Mouse (Mus musculus): Measurements from ENCODE around the gene N4bp2l1.
A peak's percentile ranks its signal among the peaks of the same experiment; 100 is the strongest.

The N4bp2l1 gene

DNA sequence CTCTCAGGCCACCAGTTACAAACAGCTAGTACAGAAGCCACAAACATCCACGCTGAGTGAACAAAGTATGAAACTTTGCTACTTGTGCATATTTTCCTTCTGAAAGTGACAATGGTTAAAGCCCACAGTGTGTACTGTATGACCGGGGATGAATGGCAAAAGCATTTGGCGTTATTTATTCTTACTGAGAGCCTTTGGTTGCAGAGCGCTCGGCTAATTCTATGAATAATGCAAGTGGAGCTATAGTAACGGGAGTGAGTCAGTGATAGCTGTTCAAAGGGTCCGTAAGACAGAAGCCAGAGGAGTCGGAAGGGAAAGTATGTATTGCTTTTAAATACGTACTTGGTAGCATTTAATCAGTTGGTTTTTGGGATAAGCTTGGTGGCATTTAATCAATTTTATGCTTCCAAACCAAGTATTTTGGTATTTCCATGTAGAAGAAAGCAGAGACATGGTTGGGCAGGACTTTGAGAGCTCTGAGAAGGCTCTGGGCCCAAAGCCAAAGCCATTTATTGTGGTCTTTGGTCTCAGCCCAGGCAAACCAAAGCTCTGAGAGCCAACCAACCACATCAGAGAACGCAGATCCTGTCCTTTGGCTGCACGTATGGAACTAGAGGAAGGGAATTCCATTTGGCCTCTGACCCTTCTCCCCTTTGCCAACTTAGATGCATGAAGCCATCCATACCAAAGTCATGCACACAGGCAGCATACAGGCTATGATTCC lies 26.3 kb downstream of the N4bp2l1 start:
- ATAC-seq (ENCODE audit: insufficient number of reproducible peaks, low FRiP score, low TSS enrichment), result no peak

DNA sequence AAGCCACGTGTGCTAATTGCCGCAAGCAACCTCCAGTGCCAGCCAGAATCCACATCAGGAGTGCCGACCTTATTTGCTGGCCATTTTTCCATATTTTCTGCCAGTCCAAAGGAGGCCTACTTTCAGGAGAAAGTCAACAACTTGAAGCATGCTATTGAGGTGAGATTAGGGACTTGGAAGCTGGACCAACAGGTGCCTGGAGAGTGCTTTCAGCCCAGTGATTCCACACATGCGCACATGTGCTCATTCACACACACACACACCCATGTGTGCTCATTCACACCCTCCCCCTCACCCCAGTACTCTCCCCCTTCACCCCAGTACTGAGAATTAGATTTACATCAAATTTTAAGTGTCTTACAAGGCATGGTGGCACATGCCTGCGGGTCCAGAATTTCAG lies 30.0 kb downstream of the N4bp2l1 start:
- no peak for ATAC-seq (ENCODE audit: insufficient number of reproducible peaks, low FRiP score, low TSS enrichment)

DNA sequence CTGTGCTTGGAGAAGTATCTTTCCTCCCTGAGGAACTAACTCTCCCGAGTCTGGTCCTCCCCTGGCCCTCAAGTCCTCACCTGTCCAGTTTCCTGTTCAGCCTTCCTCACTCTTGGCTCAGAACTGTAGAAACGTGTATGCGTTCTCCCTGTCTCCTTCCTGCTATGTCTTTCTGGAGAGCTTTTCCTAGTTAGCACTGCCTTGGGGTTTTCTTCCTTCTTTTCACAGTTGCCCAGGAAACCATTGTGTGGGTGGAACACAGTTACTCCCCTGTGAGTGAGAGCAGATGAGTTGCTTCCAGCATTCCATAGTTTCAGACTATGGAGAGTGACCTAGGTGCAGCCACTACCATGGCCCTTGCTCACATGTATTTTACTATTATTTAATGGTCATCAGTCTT lies 30.8 kb downstream of the N4bp2l1 start:
- no peak for ATAC-seq (ENCODE audit: insufficient number of reproducible peaks, low FRiP score, low TSS enrichment)

DNA sequence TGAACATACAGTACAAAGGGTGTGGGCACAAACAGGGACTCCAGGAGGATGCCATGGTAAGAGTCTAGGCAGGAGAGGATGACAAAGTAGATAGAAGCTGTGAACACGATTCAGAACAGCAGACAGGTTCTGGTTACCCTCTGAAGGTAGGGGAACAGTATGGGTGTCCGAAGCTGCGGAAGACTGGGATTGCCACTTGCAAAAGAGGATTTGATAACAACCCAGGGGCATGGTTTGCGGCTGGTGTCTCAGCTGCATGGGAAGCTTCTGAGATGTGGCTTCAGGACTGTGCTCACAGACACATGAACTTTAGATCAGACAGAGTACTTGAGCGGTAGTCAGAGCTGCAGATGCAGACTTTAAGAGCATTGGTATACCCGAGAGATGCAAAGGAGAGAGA lies 32.6 kb downstream of the N4bp2l1 start:
- no peak for ATAC-seq (ENCODE audit: insufficient number of reproducible peaks, low FRiP score, low TSS enrichment)

DNA sequence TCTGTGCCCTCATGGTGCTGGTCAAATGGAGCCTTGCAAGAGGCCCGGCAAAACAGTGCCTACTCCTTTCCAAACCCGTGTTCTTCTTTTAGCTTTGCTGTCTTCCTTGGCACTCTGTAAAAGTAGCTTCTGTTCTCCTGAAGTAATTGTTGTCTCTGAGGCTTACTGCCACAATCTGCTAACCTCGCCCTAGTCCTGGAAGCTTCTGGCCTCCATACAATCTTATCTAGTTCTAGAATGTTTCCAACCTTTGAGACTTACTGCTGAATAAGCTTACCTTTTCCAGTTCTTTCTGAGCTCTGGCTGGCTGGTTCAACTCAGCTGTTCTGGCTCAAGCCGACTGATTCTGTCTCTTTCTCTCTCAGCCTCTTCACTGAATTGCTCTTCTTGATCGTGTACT lies 35.2 kb downstream of the N4bp2l1 start:
- ATAC-seq (ENCODE audit: insufficient number of reproducible peaks, low FRiP score, low TSS enrichment), result no peak

DNA sequence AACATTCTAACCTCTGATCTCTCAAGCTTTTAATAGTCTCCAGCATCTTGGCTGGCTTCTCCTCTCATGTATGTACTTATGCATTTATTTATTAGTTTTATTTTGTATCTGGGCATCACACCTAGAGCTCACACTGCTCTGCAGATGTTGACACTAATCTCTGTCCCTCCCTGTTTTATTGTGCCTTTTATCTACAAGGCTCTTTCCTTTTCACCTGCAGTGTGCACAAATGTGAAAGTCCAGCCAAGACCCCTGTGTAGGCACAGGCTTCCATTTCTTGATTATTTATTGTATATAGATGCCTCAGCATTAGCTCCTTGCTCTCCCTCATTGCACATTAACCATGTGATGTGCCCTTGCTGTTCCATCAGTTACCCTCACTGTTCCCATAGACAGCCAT lies 35.6 kb downstream of the N4bp2l1 start:
- ATAC-seq (ENCODE audit: insufficient number of reproducible peaks, low FRiP score, low TSS enrichment), result no peak

DNA sequence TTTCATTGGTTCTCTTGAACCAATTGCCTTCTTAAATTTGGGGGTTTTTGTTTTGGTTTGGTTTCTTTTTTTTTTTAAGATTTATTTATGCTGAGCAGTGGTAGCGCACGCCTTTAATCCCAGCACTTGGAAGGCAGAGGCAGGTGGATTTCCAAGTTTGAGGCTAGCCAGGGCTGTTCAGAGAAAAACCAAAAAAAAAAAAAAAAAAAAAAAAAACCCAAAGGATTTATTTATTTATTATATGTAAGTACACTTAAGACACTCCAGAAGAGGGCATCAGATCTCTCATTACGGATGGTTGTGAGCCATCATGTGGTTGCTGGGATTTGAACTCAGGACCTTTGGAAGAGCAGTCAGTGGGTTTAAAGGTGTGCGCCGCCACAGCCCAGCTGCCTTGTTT lies 36.1 kb downstream of the N4bp2l1 start:
- no peak for ATAC-seq (ENCODE audit: insufficient number of reproducible peaks, low FRiP score, low TSS enrichment)

DNA sequence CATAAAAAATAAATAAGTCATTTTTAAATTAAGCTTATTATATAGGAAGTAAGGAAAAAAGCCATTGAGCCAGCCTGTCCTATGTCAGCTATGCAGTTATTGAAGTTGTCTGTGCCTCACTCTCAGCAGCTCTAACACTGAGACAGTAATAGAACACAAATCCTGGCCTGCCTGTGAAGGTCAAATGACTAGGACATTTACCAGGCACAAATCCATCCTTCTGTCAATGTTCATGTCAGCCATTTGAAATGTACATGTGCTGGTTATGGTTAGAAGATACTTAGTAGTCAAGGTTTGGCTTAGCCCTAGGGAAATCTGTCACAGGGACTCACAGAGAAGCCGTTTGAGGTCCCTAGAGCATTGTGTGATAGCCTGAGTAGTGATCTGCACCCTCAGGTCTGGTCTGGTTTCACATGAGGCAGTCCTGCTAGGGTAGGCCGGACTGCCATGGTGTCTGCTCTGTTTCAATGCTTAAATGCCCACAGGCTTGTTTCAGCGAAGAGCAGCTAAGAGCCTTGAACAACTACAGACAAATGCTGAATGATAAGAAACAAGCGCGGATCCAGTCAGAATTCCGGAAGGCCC lies 37.4 kb downstream of the N4bp2l1 start:
- no peak for ATAC-seq (ENCODE audit: insufficient number of reproducible peaks, low FRiP score, low TSS enrichment)

DNA sequence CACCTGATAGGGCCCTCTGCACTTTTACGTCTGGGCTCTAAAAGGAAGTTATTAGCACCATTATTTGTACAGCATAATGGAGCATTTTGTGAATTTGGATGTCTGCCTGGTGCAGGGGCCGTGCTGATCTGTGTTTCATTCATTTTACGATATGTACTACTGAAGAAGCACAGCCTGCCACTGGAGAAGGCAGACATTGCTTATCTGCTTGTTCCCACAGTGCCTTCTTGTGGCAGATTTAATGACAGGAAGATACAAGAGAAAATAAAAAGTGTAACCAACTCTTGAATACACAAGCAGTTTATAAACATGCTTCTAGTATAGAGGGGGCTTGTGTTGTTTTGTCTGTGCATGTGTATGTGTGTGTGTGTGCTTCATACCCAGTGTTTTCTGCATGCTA lies 45.4 kb downstream of the N4bp2l1 start:
- no peak for ATAC-seq (ENCODE audit: insufficient number of reproducible peaks, low FRiP score, low TSS enrichment)

DNA sequence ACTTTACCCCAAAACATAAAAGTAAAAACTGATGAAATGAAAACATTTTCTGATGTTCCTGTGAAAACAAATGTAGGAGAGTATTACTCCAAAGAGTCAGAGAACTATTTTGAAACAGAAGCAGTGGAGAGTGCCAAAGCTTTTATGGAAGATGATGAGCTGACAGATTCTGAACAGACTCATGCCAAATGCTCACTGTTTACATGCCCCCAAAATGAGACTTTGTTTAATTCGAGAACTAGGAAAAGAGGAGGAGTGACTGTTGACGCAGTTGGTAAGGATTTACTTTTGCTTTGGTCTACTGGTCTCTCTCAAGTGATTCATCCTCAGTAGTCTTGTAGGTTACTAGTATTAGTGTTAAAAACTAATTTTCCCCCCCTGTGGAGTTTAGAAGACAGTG lies 53.8 kb downstream of the N4bp2l1 start:
- no peak for ATAC-seq (ENCODE audit: insufficient number of reproducible peaks, low FRiP score, low TSS enrichment)

DNA sequence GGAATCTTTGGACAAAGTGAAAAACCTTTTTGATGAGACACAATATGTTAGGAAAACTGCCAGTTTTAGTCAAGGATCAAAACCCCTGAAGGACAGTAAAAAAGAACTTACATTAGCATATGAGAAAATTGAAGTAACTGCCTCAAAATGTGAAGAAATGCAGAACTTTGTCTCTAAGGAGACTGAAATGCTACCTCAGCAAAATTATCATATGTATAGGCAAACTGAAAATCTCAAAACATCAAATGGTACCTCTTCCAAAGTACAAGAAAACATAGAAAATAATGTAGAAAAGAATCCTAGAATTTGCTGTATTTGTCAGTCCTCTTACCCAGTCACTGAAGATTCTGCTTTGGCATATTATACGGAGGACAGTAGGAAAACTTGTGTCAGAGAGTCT lies 55.7 kb downstream of the N4bp2l1 start:
- no peak for ATAC-seq (ENCODE audit: insufficient number of reproducible peaks, low FRiP score, low TSS enrichment)

DNA sequence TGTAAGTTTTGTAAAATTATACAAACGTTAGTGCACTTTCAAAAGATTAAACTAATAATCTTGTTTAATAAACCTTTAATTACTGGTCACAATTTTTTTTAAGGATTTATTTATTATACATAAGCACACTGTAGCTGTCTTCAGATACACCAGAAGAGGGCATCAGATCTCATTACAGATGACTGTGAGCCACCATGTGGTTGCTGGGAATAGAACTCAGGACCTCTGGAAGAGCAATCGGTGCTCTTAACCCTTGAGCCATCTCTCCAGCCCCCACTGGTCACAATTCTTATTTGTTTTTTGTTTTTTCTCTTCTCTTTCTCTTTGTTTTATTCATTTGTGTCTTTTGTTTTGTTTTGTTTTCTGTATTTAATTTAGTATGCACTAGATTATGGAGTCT lies 71.7 kb downstream of the N4bp2l1 start:
- no peak for ATAC-seq (ENCODE audit: insufficient number of reproducible peaks, low FRiP score, low TSS enrichment)

DNA sequence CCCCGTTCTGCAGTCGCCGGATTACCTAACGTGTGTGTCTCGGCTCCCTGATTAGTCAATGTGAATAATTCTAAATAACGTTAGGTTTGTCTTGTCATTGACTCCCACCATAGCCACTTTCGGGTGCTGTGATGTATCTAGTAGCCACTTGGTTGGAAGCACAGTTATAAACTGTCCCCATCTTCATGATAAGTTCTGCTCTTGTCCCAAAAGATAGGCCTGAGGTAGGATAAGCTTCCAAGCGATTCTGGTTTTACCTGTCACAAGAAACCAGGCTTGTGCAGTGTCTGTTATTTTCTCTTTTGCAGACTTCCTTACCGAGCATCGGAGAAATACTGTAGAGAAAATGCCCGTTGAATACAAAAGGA lies 74.1 kb downstream of the N4bp2l1 start:
- no peak for ATAC-seq (ENCODE audit: insufficient number of reproducible peaks, low FRiP score, low TSS enrichment)

DNA sequence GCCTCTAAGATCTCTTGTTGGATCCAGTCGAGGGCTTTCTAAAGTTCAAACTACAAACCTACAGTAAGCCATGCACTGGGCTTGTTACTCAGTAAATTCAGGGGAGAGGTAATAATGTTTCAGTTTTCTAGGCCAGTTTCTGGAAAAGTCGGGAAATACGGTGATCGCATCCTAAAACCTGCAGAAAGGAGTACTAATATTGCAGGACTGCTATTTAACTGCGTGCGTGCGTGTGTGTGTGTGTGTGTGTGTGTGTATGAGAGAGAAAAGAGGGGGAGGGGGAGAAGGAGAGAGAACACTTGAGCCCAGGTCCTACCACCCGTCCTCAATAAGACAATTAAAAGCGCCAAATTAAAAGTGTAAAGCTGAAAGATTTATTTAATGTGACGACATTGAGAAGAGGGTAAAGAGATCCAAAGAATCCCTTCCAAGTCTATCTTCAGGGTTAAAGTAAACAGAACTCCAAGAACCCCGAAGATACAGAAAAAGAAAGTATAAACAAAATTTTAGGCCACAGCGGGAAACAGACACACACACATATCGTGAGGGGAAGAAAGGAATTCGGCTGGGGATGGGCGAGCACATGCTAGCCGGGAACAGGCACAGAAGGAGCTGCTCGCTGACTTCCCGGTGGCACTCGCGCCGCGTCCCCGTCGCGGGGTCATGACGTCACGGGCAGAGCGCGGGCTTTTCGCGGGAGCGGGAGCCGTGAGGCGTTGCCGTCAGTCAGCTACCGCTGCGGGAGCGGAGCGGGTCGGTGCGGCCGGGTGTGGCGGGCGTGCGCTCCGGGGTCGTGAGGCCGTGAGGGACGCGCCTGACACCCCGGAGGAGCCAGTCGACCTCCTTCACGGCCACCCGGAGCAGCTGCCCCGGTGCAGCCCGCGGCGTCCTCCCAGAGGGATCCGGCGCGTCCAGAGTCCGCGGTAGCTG lies 74.8 kb downstream of the N4bp2l1 start, which contains the start of gene Brca2:
Gene Brca2, plus strand, starts transcription at position 694 of the 930 bp plus-strand sequence.
- ATAC-seq (ENCODE audit: insufficient number of reproducible peaks, low FRiP score, low TSS enrichment), result peak; percentile 94

Data from cerebellum, adult (tissue).